Mouse (Mus musculus) neural tube, embryonic 10.5 days (tissue): Measurements from ENCODE around the gene Miox.
A peak's percentile ranks its signal among the peaks of the same experiment; 100 is the strongest.

ENCODE experiments used
- DNase-seq: peaks from one replicate; pipeline ENCODE4 v3.0.0-alpha.2; 2017; ENCODE audit warnings: low spot score; ENCODE audit errors: extremely low spot score

Miox gene

GRCm38 (mm10) chr15:89334271-89334670 lies at the start of gene Miox:
Gene Miox, plus strand, starts transcription at chr15:89334398.
- DNase-seq: no peak

GRCm38 (mm10) chr15:89285004-89285403 lies 49.2 kb upstream of the Miox start:
- DNase-seq: no peak

DNA sequence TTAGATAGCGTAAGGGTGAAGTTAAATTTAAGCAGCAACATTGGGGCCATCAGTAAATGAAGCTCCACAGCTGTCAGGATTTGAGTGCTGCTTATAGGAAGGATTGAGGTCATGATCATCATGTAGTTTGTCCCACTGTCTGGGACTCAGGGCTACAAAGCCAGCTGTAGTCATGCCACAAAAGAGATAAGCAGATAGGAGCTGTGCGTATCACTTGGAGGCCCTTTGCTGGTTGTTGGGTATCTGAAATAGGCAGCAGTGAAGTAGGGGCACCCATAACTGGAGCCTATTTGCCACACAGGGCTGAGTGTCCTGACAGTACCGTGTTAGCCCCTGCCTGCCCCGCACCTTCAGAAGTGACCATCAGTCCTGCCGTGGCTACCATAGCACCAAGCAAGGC lies 48.7 kb upstream of the Miox start:
- no peak for DNase-seq

GRCm38 (mm10) chr15:89286114-89286513 lies 48.1 kb upstream of the Miox start:
- DNase-seq: no peak

DNA sequence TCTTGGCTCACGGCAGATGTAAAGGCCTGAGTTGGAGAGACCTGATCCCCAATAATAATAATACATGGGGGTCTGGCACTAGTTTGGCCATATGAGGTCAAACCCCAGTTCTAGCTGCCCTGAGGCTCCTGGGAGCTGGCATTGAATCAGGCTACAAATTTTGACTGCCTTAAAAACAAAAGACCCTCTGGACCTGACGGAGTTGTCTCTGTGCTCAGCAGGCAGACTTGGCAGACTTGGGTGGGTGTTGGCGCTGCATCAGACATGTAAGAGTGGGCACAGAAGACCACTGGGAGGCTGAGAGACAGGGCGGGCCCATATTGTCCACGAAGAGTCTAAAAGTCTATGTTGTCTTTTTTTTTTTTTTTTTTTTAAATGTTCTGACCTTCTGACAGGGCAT lies 47.6 kb upstream of the Miox start:
- no peak for DNase-seq

DNA sequence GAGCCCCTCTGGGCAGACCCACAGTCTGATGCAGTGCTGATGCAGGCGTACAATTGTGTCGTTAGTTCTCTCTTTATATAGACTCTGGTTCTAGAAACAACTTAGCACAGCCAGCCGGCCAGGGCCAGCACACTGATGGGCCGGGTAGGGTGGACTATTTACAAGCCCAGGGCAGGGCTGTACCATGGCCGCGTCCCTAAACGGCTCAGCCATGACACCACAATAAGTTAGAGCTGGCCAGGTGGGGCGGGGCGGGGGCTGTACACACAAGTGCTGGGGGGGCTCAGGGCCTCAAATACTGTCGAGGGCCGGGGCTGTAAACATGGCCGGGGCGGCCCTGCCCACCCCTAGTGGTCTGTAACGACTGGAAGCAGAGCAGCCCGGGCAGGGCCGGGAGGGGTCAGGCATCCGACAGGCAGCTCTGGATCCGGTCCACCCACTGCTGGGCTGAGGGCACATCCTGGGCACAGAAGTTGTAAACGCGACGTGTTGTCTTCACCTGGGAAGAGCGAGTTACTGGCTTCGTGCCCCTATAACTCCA lies 45.9 kb upstream of the Miox start:
- no peak for DNase-seq

- DNase-seq: no peak
Measured at GRCm38 (mm10) chr15:89289455-89289854, 44.7 kb upstream of the Miox start.

GRCm38 (mm10) chr15:89291521-89291920 lies 42.7 kb upstream of the Miox start:
- DNase-seq: no peak

DNA sequence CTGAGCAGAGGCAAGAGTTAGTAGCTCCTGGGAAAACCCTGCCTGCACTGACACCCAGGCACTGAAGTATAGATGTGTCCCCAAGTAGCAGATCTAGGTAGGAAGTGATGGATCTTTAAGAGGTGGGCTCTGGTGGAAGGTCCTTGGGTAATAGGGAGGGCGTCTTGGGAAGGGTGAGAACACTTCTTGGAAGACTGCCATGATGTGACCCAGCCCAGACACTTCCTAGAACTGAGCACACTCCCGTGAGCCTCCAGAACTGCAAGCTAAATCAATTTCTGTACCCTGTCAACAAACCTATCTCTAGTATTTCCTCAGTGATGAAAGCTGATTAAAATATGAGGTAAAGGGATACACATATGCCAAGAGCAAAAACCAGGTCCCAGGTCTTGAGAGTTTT lies 41.4 kb upstream of the Miox start:
- DNase-seq: no peak

- DNase-seq: no peak
Measured at GRCm38 (mm10) chr15:89293778-89294177, 40.4 kb upstream of the Miox start.

- DNase-seq: no peak
Measured at GRCm38 (mm10) chr15:89295580-89296165, 38.5 kb upstream of the Miox start.

DNA sequence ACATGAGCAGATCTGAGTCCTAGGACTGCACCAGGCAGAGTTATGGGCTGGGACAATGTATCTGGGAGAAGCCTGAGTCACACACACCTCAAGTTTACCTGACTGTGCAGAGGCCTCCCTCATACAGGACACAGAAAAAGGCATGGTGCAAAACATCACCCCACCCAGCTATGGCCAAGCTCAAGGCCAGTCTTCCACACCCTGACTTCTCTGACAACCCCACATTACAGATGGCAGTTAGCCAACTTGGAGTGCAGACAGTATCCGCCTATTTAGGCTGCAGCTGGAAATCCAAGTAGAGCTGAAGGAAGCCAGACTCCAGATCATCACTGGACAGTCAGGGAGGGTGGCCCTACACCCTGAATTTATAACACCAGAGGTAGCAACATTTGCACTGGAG lies 37.7 kb upstream of the Miox start:
- DNase-seq: no peak

DNA sequence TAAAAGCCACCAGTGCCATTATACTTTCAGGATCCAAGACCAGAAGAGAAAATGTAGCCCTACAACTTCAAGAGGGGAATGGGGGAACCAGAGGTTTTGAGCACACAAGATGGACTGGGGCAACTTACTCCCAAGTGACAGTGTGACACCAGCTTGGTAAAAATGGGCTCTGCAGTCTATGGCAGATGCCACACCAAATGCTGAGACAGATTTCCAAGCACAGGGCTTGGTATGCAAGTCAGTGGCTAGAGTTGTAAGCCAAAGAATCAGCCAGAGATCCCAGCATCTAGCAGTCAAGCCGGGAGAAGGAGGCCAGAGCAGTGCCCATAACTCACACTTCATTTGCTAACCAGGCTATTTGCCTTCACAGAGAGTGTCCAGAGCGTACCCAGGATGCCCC lies 36.5 kb upstream of the Miox start:
- DNase-seq: no peak

GRCm38 (mm10) chr15:89300180-89300579 lies 34.0 kb upstream of the Miox start:
- no peak for DNase-seq

DNA sequence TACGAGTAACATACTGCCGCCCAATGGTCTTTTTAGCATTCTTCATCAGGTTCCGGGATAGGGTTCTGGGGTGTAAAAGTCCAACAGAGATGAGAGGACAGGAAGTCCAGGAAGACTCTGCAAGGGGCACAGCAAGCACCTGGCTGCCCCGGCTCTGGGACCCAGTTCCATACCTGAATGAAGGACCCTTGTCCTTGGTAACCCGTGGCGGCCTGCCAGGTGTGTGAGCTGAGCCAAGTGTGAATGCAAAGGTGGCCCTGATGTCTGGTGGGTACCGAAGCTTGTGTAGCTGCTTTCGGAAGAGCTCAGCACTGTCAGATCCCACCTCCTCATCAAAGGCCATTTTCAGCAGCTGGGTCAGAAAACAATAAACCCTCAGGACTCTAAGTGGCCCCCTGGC lies 33.6 kb upstream of the Miox start:
- DNase-seq: no peak

GRCm38 (mm10) chr15:89305966-89306365 lies 28.2 kb upstream of the Miox start:
- no peak for DNase-seq

DNA sequence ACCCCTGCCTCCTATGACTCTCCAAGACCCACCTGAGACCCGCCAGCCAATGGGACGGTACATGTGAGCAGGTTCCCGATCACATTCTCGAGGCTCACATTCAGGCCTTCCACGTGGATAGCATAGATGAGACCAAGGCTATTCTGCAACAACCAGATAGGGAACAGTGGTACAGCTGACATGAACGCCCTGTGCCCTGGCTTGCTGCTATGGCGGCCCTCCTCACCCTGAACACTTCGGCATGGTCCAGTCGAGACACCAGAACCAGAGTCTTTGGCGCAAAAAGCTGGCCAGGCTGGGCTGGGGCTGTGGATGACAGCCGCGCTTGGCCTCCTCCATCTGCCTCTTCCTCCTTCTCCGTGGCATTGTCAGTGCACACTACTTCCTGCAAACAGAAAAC lies 26.7 kb upstream of the Miox start:
- DNase-seq: no peak

DNA sequence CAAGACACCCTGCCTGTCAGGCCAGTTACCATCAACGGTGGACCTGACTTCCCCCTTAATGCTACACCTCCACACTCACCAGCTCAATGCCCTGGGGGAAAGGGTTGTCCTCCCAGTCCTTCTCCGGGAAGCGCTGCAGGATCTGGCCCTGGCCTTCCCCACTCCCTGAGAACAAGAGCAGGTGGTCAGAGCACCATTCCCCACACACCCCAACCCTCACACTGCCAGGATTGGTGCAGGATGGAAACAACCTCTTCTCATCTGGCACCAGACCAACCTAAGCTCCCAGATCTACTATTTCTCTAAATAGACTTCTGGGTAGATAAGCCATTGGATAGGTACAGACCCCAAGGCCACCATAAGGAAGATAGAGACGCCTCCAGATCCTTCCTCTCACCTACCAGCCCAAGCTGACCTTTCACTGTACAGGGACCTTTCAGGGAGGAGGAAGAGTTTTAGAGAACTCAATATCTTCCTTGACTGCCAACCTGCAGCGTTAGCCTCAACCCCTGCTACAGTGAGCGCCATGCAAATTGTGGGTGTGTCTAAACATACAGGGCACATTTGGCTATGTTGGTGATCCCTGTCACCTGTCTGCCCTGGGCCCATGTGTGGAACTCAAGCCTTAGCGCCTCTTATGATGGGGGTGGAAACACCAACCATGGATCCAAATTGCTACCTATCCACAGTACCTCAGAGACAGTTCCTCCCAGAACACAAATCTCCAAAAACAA lies 25.6 kb upstream of the Miox start:
- DNase-seq: no peak

- no peak for DNase-seq
Measured at GRCm38 (mm10) chr15:89309962-89310498, 24.2 kb upstream of the Miox start.

DNA sequence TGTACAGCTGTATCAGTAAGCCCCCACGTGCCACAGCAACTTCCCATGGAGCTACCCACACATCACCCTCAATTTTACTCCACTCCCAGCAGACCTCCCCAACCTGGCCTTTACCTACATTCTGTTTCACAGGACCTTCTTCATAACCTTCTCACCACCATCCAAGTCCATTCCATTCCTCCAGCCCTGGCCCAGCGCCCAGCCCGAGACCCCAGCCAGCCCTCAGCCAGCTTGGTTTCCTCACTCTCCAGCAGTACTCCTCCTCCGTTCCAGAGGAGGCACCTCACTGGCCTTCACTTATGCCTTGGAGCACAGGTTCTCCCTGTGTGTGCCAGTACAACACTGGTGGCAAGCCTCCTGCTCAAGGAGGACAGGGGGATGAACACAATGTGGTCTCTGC lies 20.8 kb upstream of the Miox start:
- no peak for DNase-seq

DNA sequence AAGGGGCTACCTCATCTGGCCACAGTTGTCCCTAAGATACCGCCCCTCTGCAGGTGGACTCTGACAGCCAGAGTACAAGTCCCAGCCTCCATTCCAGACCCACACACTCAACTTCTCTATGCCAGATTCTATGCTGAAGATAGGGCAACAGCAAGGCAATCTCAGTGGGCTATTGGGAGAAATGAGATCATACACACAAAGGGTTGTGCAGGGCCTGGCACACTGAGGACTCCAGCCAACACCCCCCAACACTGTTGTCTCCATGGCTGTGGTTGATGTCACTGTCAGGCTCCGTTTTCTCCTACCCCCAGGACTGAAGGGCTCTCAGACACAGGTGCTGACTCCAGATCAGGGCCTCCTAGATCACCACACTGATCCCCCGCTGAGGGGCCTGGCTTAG lies 20.1 kb upstream of the Miox start:
- no peak for DNase-seq

DNA sequence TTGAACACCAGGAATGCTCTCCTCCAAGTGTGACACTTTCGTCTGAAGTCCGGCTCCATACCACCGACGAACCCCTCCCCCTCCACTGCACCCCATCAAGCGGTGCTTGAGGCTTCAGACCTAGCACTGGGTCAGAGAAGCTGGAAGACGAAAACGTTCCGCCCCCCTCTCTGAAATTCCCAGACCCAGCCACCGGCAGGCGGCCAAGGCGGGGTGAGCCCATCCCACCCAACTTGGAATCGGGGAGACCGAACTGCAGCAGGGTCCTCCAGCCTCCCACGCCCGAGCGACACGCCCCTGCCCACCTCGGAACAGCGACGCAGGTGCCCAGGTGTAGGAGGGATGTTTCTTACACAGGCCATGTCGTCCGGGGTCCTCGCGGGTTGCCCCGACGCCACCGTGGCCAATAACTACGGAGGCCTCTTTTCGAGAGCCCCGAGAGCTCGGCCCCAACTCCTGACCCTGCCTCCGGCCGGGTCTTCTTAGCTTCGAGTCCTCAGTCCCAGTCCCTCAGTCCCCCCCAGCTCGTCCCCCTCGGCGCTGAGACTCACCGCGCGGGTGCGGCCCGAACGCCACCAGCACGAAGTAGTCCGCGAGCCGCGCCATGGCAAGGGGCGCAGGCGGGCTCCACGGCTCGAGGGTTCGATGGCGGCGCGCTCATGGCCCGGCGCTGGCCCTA lies 19.5 kb upstream of the Miox start:
- DNase-seq: peak; percentile 44
